Mouse (Mus musculus): Measurements from ENCODE around the gene Ctdsp1. TPM values are rescaled to one million over a fixed set of nuclear protein-coding genes. Genes with fewer than 3 reads are reported as not detected.
A peak's percentile ranks its signal among the peaks of the same experiment; 100 is the strongest.

Ctdsp1 gene
- polyA plus RNA-seq, 1 experiment from 2014 or later = 86.0 TPM

- no peaks in the 10 kb centered on the region for H3K36me3 ChIP-seq (ENCODE audit: control insufficient read depth, insufficient read depth, low read length)
Observed at GRCm38 (mm10) chr1:74357531-74357930, 33.8 kb upstream of the Ctdsp1 start.

GRCm38 (mm10) chr1:74359952-74360517 lies 31.3 kb upstream of the Ctdsp1 start:
- WGBS = 87% methylated on average over 5 of the region's 5 CpGs

More at GRCm38 (mm10) chr1:74357531-74357930, 33.8 kb upstream of the Ctdsp1 start:
- Histone ChIP-seq H3K4me3 (ENCODE audit: low read length) (no peak overlapping the region), H3K4me1 (ENCODE audit: control insufficient read depth, insufficient read depth, low read length) (no peaks in the 10 kb centered on the region), H3K27ac (ENCODE audit: low read depth, low read length) (no peak overlapping the region), H3K27me3 (ENCODE audit: control insufficient read depth, insufficient read depth, low read length) (no peaks in the 10 kb centered on the region), H3K9ac (ENCODE audit: low read depth, low read length) (no peak overlapping the region), H3K4me2 (replicated peaks; ENCODE audit: low read depth, low read length) (no peak overlapping the region), H3K9me3 (ENCODE audit: control insufficient read depth, low read length) (no peaks in the 10 kb centered on the region)
- no peak for ATAC-seq (ENCODE audit: low FRiP score, low TSS enrichment)

GRCm38 (mm10) chr1:74361812-74362211 lies 29.5 kb upstream of the Ctdsp1 start, which contains the start of gene Catip:
Gene Catip (plus strand): TSS chr1:74362108.
- H3K4me1 ChIP-seq (ENCODE audit: control insufficient read depth, insufficient read depth, low read length) = no peaks in the 10 kb centered on the region
- ATAC-seq (ENCODE audit: low FRiP score, low TSS enrichment) = peak; percentile 81
- H3K9me3 ChIP-seq (ENCODE audit: control insufficient read depth, low read length) = no peaks in the 10 kb centered on the region
- no peak within 1 kb of the TSS for H3K4me2 ChIP-seq (replicated peaks; ENCODE audit: low read depth, low read length)
- no peak within 1 kb of the TSS for H3K27ac ChIP-seq (ENCODE audit: low read depth, low read length)
- 0% methylated on average over 2 of the region's 2 CpGs for WGBS
- no peaks in the 10 kb centered on the region for H3K27me3 ChIP-seq (ENCODE audit: control insufficient read depth, insufficient read depth, low read length)
- H3K9ac ChIP-seq (ENCODE audit: low read depth, low read length) = 0 out of 2 replicates have a peak within 1 kb of the TSS, but pooled peaks have one; percentile 13
- H3K4me3 ChIP-seq (ENCODE audit: low read length) = no peak within 1 kb of the TSS
- no peaks in the 10 kb centered on the region for H3K36me3 ChIP-seq (ENCODE audit: control insufficient read depth, insufficient read depth, low read length)

More at GRCm38 (mm10) chr1:74359952-74360517, 31.3 kb upstream of the Ctdsp1 start:
- Histone ChIP-seq H3K36me3 (ENCODE audit: control insufficient read depth, insufficient read depth, low read length) (no peaks in the 10 kb centered on the region), H3K9me3 (ENCODE audit: control insufficient read depth, low read length) (no peaks in the 10 kb centered on the region), H3K9ac (ENCODE audit: low read depth, low read length) (no peak overlapping the region), H3K27ac (ENCODE audit: low read depth, low read length) (no peak overlapping the region), H3K4me2 (replicated peaks; ENCODE audit: low read depth, low read length) (no peak overlapping the region), H3K4me3 (ENCODE audit: low read length) (no peak overlapping the region), H3K4me1 (ENCODE audit: control insufficient read depth, insufficient read depth, low read length) (no peaks in the 10 kb centered on the region), H3K27me3 (ENCODE audit: control insufficient read depth, insufficient read depth, low read length) (no peaks in the 10 kb centered on the region)
- no peak for ATAC-seq (ENCODE audit: low FRiP score, low TSS enrichment)

DNA sequence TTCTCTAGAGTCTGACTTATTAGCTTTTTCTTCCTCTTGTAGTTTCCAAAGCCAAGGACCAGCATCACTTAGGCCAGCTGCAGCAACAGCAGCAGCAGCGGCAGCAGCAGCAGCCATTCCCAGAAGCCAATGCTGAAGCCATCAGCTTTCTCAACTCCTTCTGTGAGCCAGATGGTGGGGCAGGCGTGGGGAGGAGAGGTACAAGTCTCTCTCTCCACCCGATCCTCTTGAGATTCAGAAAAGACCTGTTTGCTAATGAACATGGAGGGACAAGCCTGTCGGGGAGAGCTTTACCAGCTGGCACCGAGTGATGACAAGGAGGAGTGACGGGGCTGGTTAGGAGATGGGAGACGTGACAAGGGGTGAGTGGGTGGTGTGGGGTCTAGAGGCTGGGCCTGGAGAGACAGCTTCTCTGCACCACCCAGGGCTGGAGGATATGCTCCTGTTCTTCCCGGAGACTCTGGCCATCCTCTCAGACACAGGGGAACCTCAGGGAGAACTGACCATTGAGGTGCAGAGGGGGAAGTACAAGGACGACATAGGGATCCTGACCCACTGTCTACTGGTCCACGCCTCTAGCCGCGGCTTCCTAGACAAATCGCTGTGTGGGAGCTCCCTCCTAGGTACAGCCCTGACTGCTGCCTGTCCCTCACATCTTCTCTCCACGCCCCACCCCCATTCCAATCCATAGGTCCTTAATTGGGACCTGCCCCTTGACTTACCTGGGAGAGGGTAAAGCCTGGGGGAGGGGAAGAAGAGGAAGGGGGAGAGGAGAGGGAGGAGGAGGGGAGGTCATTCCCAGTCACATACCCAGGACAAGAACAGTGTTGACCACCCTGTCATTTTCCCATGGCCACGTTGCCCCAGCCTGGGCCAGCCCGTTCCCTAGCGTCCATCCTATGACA lies 28.7 kb upstream of the Ctdsp1 start:
- ATAC-seq (ENCODE audit: low FRiP score, low TSS enrichment) = no peak

DNA sequence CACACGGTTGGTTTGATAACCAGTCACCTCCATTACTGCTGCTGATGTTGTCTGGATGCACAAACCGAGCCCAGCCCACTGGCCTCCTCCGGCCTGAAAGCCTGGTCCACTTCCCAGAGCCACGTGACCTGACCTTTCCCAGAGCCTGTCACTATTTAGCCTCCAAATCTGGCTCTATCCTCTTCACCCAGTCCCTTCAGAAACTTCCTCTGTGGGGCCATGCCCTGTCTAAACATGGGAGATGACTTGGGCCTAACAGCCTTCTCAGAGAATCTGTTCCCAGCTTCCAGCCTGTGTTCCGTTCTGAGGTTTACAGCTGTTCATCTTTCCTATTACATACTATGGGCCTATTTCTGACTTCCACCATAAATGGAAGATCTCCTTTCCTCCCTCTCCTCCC lies 27.9 kb upstream of the Ctdsp1 start:
- Histone ChIP-seq H3K9ac (ENCODE audit: low read depth, low read length) (no peak overlapping the region), H3K36me3 (ENCODE audit: control insufficient read depth, insufficient read depth, low read length) (no peaks in the 10 kb centered on the region)
- WGBS = 62% methylated on average over 5 of the region's 5 CpGs

More for the DNA sequence above, 28.7 kb upstream of the Ctdsp1 start:
- Histone ChIP-seq H3K4me3 (ENCODE audit: low read length) (no peak overlapping the region), H3K4me1 (ENCODE audit: control insufficient read depth, insufficient read depth, low read length) (no peaks in the 10 kb centered on the region), H3K27me3 (ENCODE audit: control insufficient read depth, insufficient read depth, low read length) (no peaks in the 10 kb centered on the region), H3K27ac (ENCODE audit: low read depth, low read length) (no peak overlapping the region), H3K9ac (ENCODE audit: low read depth, low read length) (0 out of 2 replicates have a peak overlapping the region, but pooled peaks have one; percentile 13), H3K4me2 (replicated peaks; ENCODE audit: low read depth, low read length) (no peak overlapping the region), H3K36me3 (ENCODE audit: control insufficient read depth, insufficient read depth, low read length) (no peaks in the 10 kb centered on the region), H3K9me3 (ENCODE audit: control insufficient read depth, low read length) (no peaks in the 10 kb centered on the region)
- 57% methylated on average over 17 of the region's 17 CpGs for WGBS

DNA sequence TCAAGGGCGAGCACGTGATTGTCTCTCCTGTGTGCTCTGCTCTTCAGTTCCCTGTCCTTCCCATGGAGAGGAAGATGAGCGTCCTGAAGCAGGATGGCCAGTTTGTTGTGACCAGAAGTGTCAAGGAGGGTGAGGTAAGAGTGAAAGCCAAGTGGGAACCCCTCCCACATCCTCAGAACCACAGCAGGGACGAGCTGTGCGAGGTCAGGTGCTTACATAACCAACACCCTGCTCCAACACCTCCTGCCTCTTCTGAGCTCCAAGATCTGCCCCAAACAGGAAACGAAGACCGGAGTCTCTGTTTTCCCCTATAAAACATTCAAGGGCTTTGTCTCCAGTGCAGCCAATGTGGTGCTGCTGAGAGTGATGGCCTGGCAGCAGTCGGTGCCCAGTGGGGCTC lies 27.0 kb upstream of the Ctdsp1 start:
- Histone ChIP-seq H3K4me3 (ENCODE audit: low read length) (no peak overlapping the region), H3K4me1 (ENCODE audit: control insufficient read depth, insufficient read depth, low read length) (no peaks in the 10 kb centered on the region), H3K27ac (ENCODE audit: low read depth, low read length) (no peak overlapping the region), H3K4me2 (replicated peaks; ENCODE audit: low read depth, low read length) (no peak overlapping the region), H3K9me3 (ENCODE audit: control insufficient read depth, low read length) (no peaks in the 10 kb centered on the region), H3K36me3 (ENCODE audit: control insufficient read depth, insufficient read depth, low read length) (no peaks in the 10 kb centered on the region), H3K27me3 (ENCODE audit: control insufficient read depth, insufficient read depth, low read length) (no peaks in the 10 kb centered on the region), H3K9ac (ENCODE audit: low read depth, low read length) (no peak overlapping the region)
- ATAC-seq (ENCODE audit: low FRiP score, low TSS enrichment) = no peak
- 58% methylated on average over 8 of the region's 8 CpGs for WGBS

More for the DNA sequence above, 27.9 kb upstream of the Ctdsp1 start:
- Histone ChIP-seq H3K4me2 (replicated peaks; ENCODE audit: low read depth, low read length) (no peak overlapping the region), H3K4me1 (ENCODE audit: control insufficient read depth, insufficient read depth, low read length) (no peaks in the 10 kb centered on the region), H3K9me3 (ENCODE audit: control insufficient read depth, low read length) (no peaks in the 10 kb centered on the region), H3K27ac (ENCODE audit: low read depth, low read length) (no peak overlapping the region), H3K4me3 (ENCODE audit: low read length) (no peak overlapping the region), H3K27me3 (ENCODE audit: control insufficient read depth, insufficient read depth, low read length) (no peaks in the 10 kb centered on the region)
- ATAC-seq (ENCODE audit: low FRiP score, low TSS enrichment) = no peak

- WGBS = 18% methylated on average over 34 of the region's 34 CpGs
- no peak overlapping the region for H3K27ac ChIP-seq (ENCODE audit: low read depth, low read length)
- peak overlapping the region; percentile 26; the same call in 1 of the 2 replicates for H3K4me3 ChIP-seq (ENCODE audit: low read length)
- no peaks in the 10 kb centered on the region for H3K9me3 ChIP-seq (ENCODE audit: control insufficient read depth, low read length)
- ATAC-seq (ENCODE audit: low FRiP score, low TSS enrichment) = peak; percentile 86
- H3K4me1 ChIP-seq (ENCODE audit: control insufficient read depth, insufficient read depth, low read length) = no peaks in the 10 kb centered on the region
- no peaks in the 10 kb centered on the region for H3K36me3 ChIP-seq (ENCODE audit: control insufficient read depth, insufficient read depth, low read length)
- peak overlapping the region; percentile 52 for H3K9ac ChIP-seq (ENCODE audit: low read depth, low read length)
- no peaks in the 10 kb centered on the region for H3K27me3 ChIP-seq (ENCODE audit: control insufficient read depth, insufficient read depth, low read length)
- H3K4me2 ChIP-seq (replicated peaks; ENCODE audit: low read depth, low read length) = peak overlapping the region; percentile 54
Observed at GRCm38 (mm10) chr1:74367886-74368645, 23.2 kb upstream of the Ctdsp1 start.

DNA sequence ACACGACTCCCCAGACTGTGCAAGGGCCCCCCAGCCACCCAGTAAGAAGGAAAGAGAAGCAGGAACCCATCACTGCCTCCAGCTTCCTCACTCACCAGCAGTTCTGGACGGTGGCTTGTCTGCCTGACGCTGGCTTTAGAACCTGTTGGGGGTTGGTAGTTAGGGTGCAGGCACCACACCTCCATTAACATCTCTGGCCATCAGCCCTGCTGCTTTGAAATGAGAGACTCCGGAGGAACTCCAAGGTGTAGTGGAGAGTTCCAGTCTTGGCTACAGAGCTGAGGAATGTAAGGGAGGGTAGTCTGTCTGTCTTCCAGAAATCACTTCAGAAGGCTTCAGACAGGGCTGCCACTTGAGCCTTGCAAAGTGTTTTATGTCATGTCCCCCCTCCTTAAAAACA lies 21.3 kb upstream of the Ctdsp1 start:
- H3K9ac ChIP-seq (ENCODE audit: low read depth, low read length) = no peak overlapping the region
- H3K9me3 ChIP-seq (ENCODE audit: control insufficient read depth, low read length) = no peaks in the 10 kb centered on the region
- H3K27me3 ChIP-seq (ENCODE audit: control insufficient read depth, insufficient read depth, low read length) = no peaks in the 10 kb centered on the region
- no peak overlapping the region for H3K27ac ChIP-seq (ENCODE audit: low read depth, low read length)
- no peaks in the 10 kb centered on the region for H3K4me1 ChIP-seq (ENCODE audit: control insufficient read depth, insufficient read depth, low read length)
- WGBS = 49% methylated on average over 4 of the region's 4 CpGs
- H3K36me3 ChIP-seq (ENCODE audit: control insufficient read depth, insufficient read depth, low read length) = no peaks in the 10 kb centered on the region
- no peak for ATAC-seq (ENCODE audit: low FRiP score, low TSS enrichment)
- H3K4me2 ChIP-seq (replicated peaks; ENCODE audit: low read depth, low read length) = no peak overlapping the region
- no peak overlapping the region for H3K4me3 ChIP-seq (ENCODE audit: low read length)

Measured in kidney, embryonic 14.5 days (tissue).